Mouse (Mus musculus) kidney, adult 2 months (tissue): ENCODE measurements around the gene Efnb2.

Experiments used
- CTCF ChIP-seq: fragments of 200-500 bp; conservative IDR thresholded peaks from 2 replicates; pipeline ENCODE4 v1.5.1; 2011; ENCODE audit warnings: low read depth, mild to moderate bottlenecking, control low read depth, low read length, moderate library complexity, mixed read lengths; ENCODE audit not compliant: insufficient read depth, insufficient read length
- POLR2A ChIP-seq: fragments of 200-500 bp; IDR thresholded peaks from one replicate; pipeline ENCODE4 v1.6.1; 2011; ENCODE audit warnings: low read depth, low read length, control low read depth

- no peak for TF ChIP-seq CTCF
- TF ChIP-seq POLR2A = no peak
Measured at GRCm38 (mm10) chr8:8674864-8675263, 13.8 kb upstream of the Efnb2 start.
